Mouse (Mus musculus) left cerebral cortex, postnatal 25 days (tissue): ENCODE results near the gene Cops7a. TPM values are rescaled to one million over a fixed set of nuclear protein-coding genes. Genes with fewer than 3 reads are reported as not detected.

Source experiments
- total RNA-seq, 2 experiments: library from RNA; stranded (reverse); gene quantifications; 2 replicates each; pipeline ENCODE4 v1.2.3; 2021

The Cops7a gene
- total RNA-seq, 2 experiments from 2014 or later, result 149 to 163 TPM

Other genes starting within 250 kb of the Cops7a start
- gene Ptpn6, start 226.8 kb downstream of the Cops7a start, total RNA-seq, result 1 to 10 TPM; 3.1 to 4.5 TPM
- 100 to 1,000 TPM; 315 to 349 TPM for gene Grcc10, start 224.2 kb downstream of the Cops7a start, total RNA-seq
- gene Gm45234, start 209.5 kb downstream of the Cops7a start, total RNA-seq, result not detected
- gene Atn1, start 209.0 kb downstream of the Cops7a start, total RNA-seq, result 100 to 1,000 TPM; 154 to 162 TPM
- gene Eno2, start 195.9 kb downstream of the Cops7a start, total RNA-seq, result 1,000 to 10,000 TPM in 1 of 2 experiments, 100 to 1,000 TPM in 1; 999 to 1,002 TPM
- gene Lrrc23, start 185.8 kb downstream of the Cops7a start, total RNA-seq, result 1 to 10 TPM; 1.5 to 1.9 TPM
- 1 to 10 TPM; 4.4 to 5.2 TPM for gene Spsb2, start 156.9 kb downstream of the Cops7a start, total RNA-seq
- gene Tpi1, start 151.2 kb downstream of the Cops7a start, total RNA-seq, result 100 to 1,000 TPM; 739 to 808 TPM
- 100 to 1,000 TPM; 176 to 177 TPM for gene Usp5, start 136.1 kb downstream of the Cops7a start, total RNA-seq
- 1 to 10 TPM in 1 of 2 experiments, under 1 TPM in 1; 0.50 to 1.1 TPM for gene Cdca3, start 136.0 kb downstream of the Cops7a start, total RNA-seq
- gene Gnb3, start 125.3 kb downstream of the Cops7a start, total RNA-seq, result under 1 TPM in 1 of 2 experiments, not detected in 1; 0.18 TPM
- 10 to 100 TPM; 21.9 to 25.7 TPM for gene P3h3, start 107.8 kb downstream of the Cops7a start, total RNA-seq
- gene Gpr162, start 101.6 kb downstream of the Cops7a start, total RNA-seq, result 100 to 1,000 TPM; 207 to 229 TPM
- gene Cd4, start 77.3 kb downstream of the Cops7a start, total RNA-seq, result 1 to 10 TPM; 2.8 to 8.7 TPM
- 1 to 10 TPM; 2.9 to 3.6 TPM for gene Lag3, start 53.8 kb downstream of the Cops7a start, total RNA-seq
- 1,000 to 10,000 TPM in 1 of 2 experiments, 100 to 1,000 TPM in 1; 954 to 1,041 TPM for gene Ptms, start 45.4 kb downstream of the Cops7a start, total RNA-seq
- gene Mlf2, start 34.2 kb downstream of the Cops7a start, total RNA-seq, result 100 to 1,000 TPM; 648 to 675 TPM
- gene Pianp, start 31.2 kb upstream of the Cops7a start, total RNA-seq, result 100 to 1,000 TPM; 169 to 181 TPM
- gene Zfp384, start 43.6 kb upstream of the Cops7a start, total RNA-seq, result 10 to 100 TPM; 38.4 to 44.1 TPM
- 10 to 100 TPM; 54.0 to 62.1 TPM for gene Ing4, start 74.2 kb upstream of the Cops7a start, total RNA-seq
- 10 to 100 TPM in 1 of 2 experiments, 1 to 10 TPM in 1; 8.4 to 12.3 TPM for gene Acrbp, start 84.2 kb upstream of the Cops7a start, total RNA-seq
- gene Lpar5, start 102.4 kb upstream of the Cops7a start, total RNA-seq, result under 1 TPM; 0.60 to 0.96 TPM
- 100 to 1,000 TPM; 154 to 161 TPM for gene Chd4, start 130.4 kb upstream of the Cops7a start, total RNA-seq
- 10 to 100 TPM; 27.1 to 28.0 TPM for gene Nop2, start 166.4 kb upstream of the Cops7a start, total RNA-seq
- gene Iffo1, start 179.7 kb upstream of the Cops7a start, total RNA-seq, result 10 to 100 TPM; 52.7 to 63.0 TPM
- gene Gapdh, start 200.9 kb upstream of the Cops7a start, total RNA-seq, result 1,000 to 10,000 TPM; 2,469 to 2,584 TPM
- 10 to 100 TPM; 18.9 to 25.6 TPM for gene Ncapd2, start 226.2 kb upstream of the Cops7a start, total RNA-seq
- gene Mrpl51, start 226.3 kb upstream of the Cops7a start, total RNA-seq, result 10 to 100 TPM; 70.4 to 73.6 TPM